24 mouse cellular contexts compared by ENCODE assay signal in genomic region chr5:113268246-113268645, GRCm38 (mm10). TPM values are rescaled to one million over a fixed set of nuclear protein-coding genes. Genes with fewer than 3 reads are reported as not detected.
DNase-seq lines count a peak whose midpoint lies in the region; ATAC-seq and TF ChIP-seq lines count a peak whose summit lies in the region.
"Had no signal": no experiment of that assay in that cellular context is flagged by ENCODE, and none has a peak within 500 bp of the region (broad histone marks: within the 10 kb centered on the region; RNA-seq: fewer than 3 reads in every experiment).

No protein-coding gene starts in this region.

- TF ChIP-seq CTCF in stomach, postnatal 0 days (IDR thresholded peaks at IDR 0.05; ENCODE audit: low read depth): no peak

- no peaks in the 10 kb centered on the region for H3K4me1 ChIP-seq in heart, embryonic 12.5 days (replicated peaks)
- H3K4me1 ChIP-seq in limb, embryonic 13.5 days: no peaks in the 10 kb centered on the region
- peaks cover 18% of the 10 kb centered on the region for H3K4me1 ChIP-seq in limb, embryonic 10.5 days
- no peaks in the 10 kb centered on the region for H3K4me1 ChIP-seq in midbrain, embryonic 16.5 days (ENCODE audit: control insufficient read depth, insufficient read depth, low read length)
- H3K4me1 ChIP-seq in midbrain, embryonic 10.5 days: no peaks in the 10 kb centered on the region; the same call in 1 of the 2 replicates
- H3K4me1 ChIP-seq in stomach, postnatal 0 days (replicated peaks; ENCODE audit: control insufficient read depth, insufficient read depth): no peaks in the 10 kb centered on the region
- H3K4me1 ChIP-seq: limb, embryonic 12.5 days had no signal

- no peaks in the 10 kb centered on the region for H3K27me3 ChIP-seq in heart, embryonic 12.5 days (replicated peaks)
- H3K27me3 ChIP-seq in limb, embryonic 13.5 days: no peaks in the 10 kb centered on the region
- H3K27me3 ChIP-seq in limb, embryonic 10.5 days (ENCODE audit: low read depth, poor library complexity, severe bottlenecking): no peaks in the 10 kb centered on the region
- H3K27me3 ChIP-seq in midbrain, embryonic 16.5 days (ENCODE audit: control insufficient read depth, insufficient read depth, low read depth, low read length): no peaks in the 10 kb centered on the region
- no peaks in the 10 kb centered on the region for H3K27me3 ChIP-seq in midbrain, embryonic 10.5 days (ENCODE audit: low read depth, poor library complexity, severe bottlenecking)
- H3K27me3 ChIP-seq in stomach, postnatal 0 days (ENCODE audit: control insufficient read depth, insufficient read depth, low read length): no peaks in the 10 kb centered on the region
- H3K27me3 ChIP-seq: limb, embryonic 12.5 days had no signal

- H3K9ac ChIP-seq in heart, embryonic 12.5 days: no peak overlapping the region
- no peak overlapping the region for H3K9ac ChIP-seq in limb, embryonic 13.5 days
- no peak overlapping the region for H3K9ac ChIP-seq in midbrain, embryonic 16.5 days (ENCODE audit: low read depth, low read length)
- H3K9ac ChIP-seq in stomach, postnatal 0 days (ENCODE audit: low read length): no peak overlapping the region
- H3K9ac ChIP-seq: limb, embryonic 12.5 days; liver, postnatal 0 days had no signal

- no peak overlapping the region for H3K4me3 ChIP-seq in heart, embryonic 12.5 days
- no peak overlapping the region for H3K4me3 ChIP-seq in limb, embryonic 13.5 days
- no peak overlapping the region for H3K4me3 ChIP-seq in limb, embryonic 10.5 days
- no peak overlapping the region for H3K4me3 ChIP-seq in midbrain, embryonic 16.5 days (ENCODE audit: low read depth, low read length)
- no peak overlapping the region for H3K4me3 ChIP-seq in midbrain, embryonic 10.5 days
- H3K4me3 ChIP-seq in stomach, postnatal 0 days (ENCODE audit: low read depth, low read length): no peak overlapping the region
- H3K4me3 ChIP-seq: limb, embryonic 12.5 days; myocyte had no signal

- no peak overlapping the region for H3K27ac ChIP-seq in heart, embryonic 12.5 days (ENCODE audit: poor library complexity, severe bottlenecking)
- no peak overlapping the region for H3K27ac ChIP-seq in limb, embryonic 13.5 days
- no peak overlapping the region for H3K27ac ChIP-seq in limb, embryonic 10.5 days
- H3K27ac ChIP-seq in midbrain, embryonic 16.5 days (ENCODE audit: low read length): no peak overlapping the region
- H3K27ac ChIP-seq in midbrain, embryonic 10.5 days (replicated peaks): no peak overlapping the region
- no peak overlapping the region for H3K27ac ChIP-seq in stomach, postnatal 0 days (replicated peaks)
- H3K27ac ChIP-seq: limb, embryonic 12.5 days had no signal

- peaks cover 5% of the 10 kb centered on the region for H3K9me3 ChIP-seq in heart, embryonic 12.5 days (replicated peaks)
- H3K9me3 ChIP-seq in limb, embryonic 13.5 days: no peaks in the 10 kb centered on the region
- no peaks in the 10 kb centered on the region for H3K9me3 ChIP-seq in limb, embryonic 10.5 days (replicated peaks)
- H3K9me3 ChIP-seq in midbrain, embryonic 16.5 days (replicated peaks; ENCODE audit: control insufficient read depth, low read length, poor library complexity, severe bottlenecking): no peaks in the 10 kb centered on the region
- H3K9me3 ChIP-seq in midbrain, embryonic 10.5 days (replicated peaks): no peaks in the 10 kb centered on the region
- no peaks in the 10 kb centered on the region for H3K9me3 ChIP-seq in stomach, postnatal 0 days (ENCODE audit: control insufficient read depth, low read length)

- peak; percentile 29; the same call in 1 of the 2 replicates for ATAC-seq in heart, embryonic 12.5 days (ENCODE audit: insufficient number of reproducible peaks, low FRiP score)
- peak; percentile 32; the same call in 1 of the 2 replicates for ATAC-seq in limb, embryonic 13.5 days (ENCODE audit: low FRiP score, low read depth)
- ATAC-seq in midbrain, embryonic 16.5 days: 0 out of 2 replicates have a peak, but pooled peaks have one; percentile 14
- peak; percentile 31; the same call in 1 of the 2 replicates for ATAC-seq in stomach, postnatal 0 days (ENCODE audit: low FRiP score, low TSS enrichment)
- ATAC-seq in inflammation-experienced regulatory T-cells, adult 6 months: no peak
- ATAC-seq: forebrain, embryonic 16.5 days; liver, postnatal 0 days had no signal

- no peak for TF ChIP-seq EP300 in stomach, postnatal 0 days (optimal IDR thresholded peaks at IDR 0.05)

- H3K36me3 ChIP-seq in heart, embryonic 12.5 days: 0 out of 2 replicates have a peak, but pooled peaks cover 2% of the 10 kb centered on the region
- H3K36me3 ChIP-seq in limb, embryonic 13.5 days: no peaks in the 10 kb centered on the region
- H3K36me3 ChIP-seq in limb, embryonic 10.5 days: peaks cover 32% of the 10 kb centered on the region
- peaks cover 33% of the 10 kb centered on the region for H3K36me3 ChIP-seq in midbrain, embryonic 16.5 days (ENCODE audit: control insufficient read depth, insufficient read depth, low read length)
- H3K36me3 ChIP-seq in midbrain, embryonic 10.5 days: peaks cover 54% of the 10 kb centered on the region
- no peaks in the 10 kb centered on the region for H3K36me3 ChIP-seq in stomach, postnatal 0 days (ENCODE audit: control insufficient read depth, insufficient read depth, low read length)
- H3K36me3 ChIP-seq: limb, embryonic 12.5 days had no signal

- no peak overlapping the region for H3K4me2 ChIP-seq in heart, embryonic 12.5 days
- H3K4me2 ChIP-seq in limb, embryonic 13.5 days (replicated peaks): no peak overlapping the region
- no peak overlapping the region for H3K4me2 ChIP-seq in midbrain, embryonic 16.5 days (ENCODE audit: low read length)
- no peak overlapping the region for H3K4me2 ChIP-seq in stomach, postnatal 0 days (replicated peaks; ENCODE audit: low read depth)
- H3K4me2 ChIP-seq: limb, embryonic 12.5 days had no signal

- no peak for DNase-seq in heart, adult 18-20 months
- DNase-seq in limb, embryonic 10.5 days (ENCODE audit: low spot score): no peak
- DNase-seq in midbrain, embryonic 10.5 days (ENCODE audit: low spot score): no peak
- DNase-seq in stomach, postnatal 0 days (ENCODE audit: low spot score): no peak
- DNase-seq: adrenal gland, postnatal 25 days; B cell, adult 2 months; cerebellum, adult 11 months; cerebellum, postnatal 10 days; heart, postnatal 4 days; kidney, adult 2 months; liver, postnatal 0 days; right cerebral cortex, postnatal 25 days; thymus, postnatal 14 days had no signal

RNA-seq across cellular contexts. Expression of gene Tmem211, which starts 41.5 kb away (rescaled TPM):
- not detected in 2 replicates for polyA plus RNA-seq in heart, embryonic 12.5 days (2016; fragmentation: Nextera tagmentation; extraction: Ambion mirVana)
- not detected for total RNA-seq in heart, adult 18-20 months (2021)
- polyA plus RNA-seq in limb, embryonic 13.5 days (2015; fragmentation: Nextera tagmentation; extraction: Ambion mirVana): not detected in 2 replicates
- not detected in 2 replicates for polyA plus RNA-seq in limb, embryonic 10.5 days (2016; fragmentation: Nextera tagmentation; extraction: Ambion mirVana)
- polyA plus RNA-seq in midbrain, embryonic 16.5 days (2015; fragmentation: Nextera tagmentation; extraction: Ambion mirVana): not detected in 2 replicates
- 0.10 TPM in 1 of 2 replicates, not detected in the other for polyA plus RNA-seq in midbrain, embryonic 10.5 days (2016; fragmentation: Nextera tagmentation; extraction: Ambion mirVana)
- 0.46 and 0.59 TPM in 2 replicates for polyA plus RNA-seq in stomach, postnatal 0 days (2015; fragmentation: Nextera tagmentation; extraction: Ambion mirVana)
- polyA plus RNA-seq in inflammation-experienced regulatory T-cells, adult 6 months (2017; shearing (Covaris generic)): not detected
- total RNA-seq: adrenal gland, postnatal 25 days; gastrocnemius, postnatal 4 days; heart, postnatal 4 days; layer of hippocampus, postnatal 14 days had no signal
- polyA plus RNA-seq: forebrain, embryonic 16.5 days; heart, embryonic 14.5 days; kidney, adult 2 months; limb, embryonic 12.5 days; liver, postnatal 0 days; myocyte; spleen, adult 2 months had no signal

RNA-seq across cellular contexts. Expression of gene Sgsm1, which starts 42.3 kb away (rescaled TPM):
- 2.4 and 3.0 TPM in 2 replicates for polyA plus RNA-seq in heart, embryonic 12.5 days (2016; fragmentation: Nextera tagmentation; extraction: Ambion mirVana)
- 1 to 10 TPM in 1 of 2 experiments, under 1 TPM in 1; 0.25 to 1.0 TPM for total RNA-seq in heart, adult 18-20 months (2021)
- 2.7 and 3.4 TPM in 2 replicates for polyA plus RNA-seq in limb, embryonic 13.5 days (2015; fragmentation: Nextera tagmentation; extraction: Ambion mirVana)
- 13.4 and 15.1 TPM in 2 replicates for polyA plus RNA-seq in limb, embryonic 10.5 days (2016; fragmentation: Nextera tagmentation; extraction: Ambion mirVana)
- polyA plus RNA-seq in midbrain, embryonic 16.5 days (2015; fragmentation: Nextera tagmentation; extraction: Ambion mirVana): 27.5 and 29.4 TPM in 2 replicates
- 16.0 and 16.3 TPM in 2 replicates for polyA plus RNA-seq in midbrain, embryonic 10.5 days (2016; fragmentation: Nextera tagmentation; extraction: Ambion mirVana)
- polyA plus RNA-seq in stomach, postnatal 0 days (2015; fragmentation: Nextera tagmentation; extraction: Ambion mirVana): 3.2 and 4.2 TPM in 2 replicates
- not detected for polyA plus RNA-seq in inflammation-experienced regulatory T-cells, adult 6 months (2017; shearing (Covaris generic))

RNA-seq across cellular contexts. Expression of gene 2900026A02Rik, which starts 47.2 kb away (rescaled TPM):
- polyA plus RNA-seq in heart, embryonic 12.5 days (2016; fragmentation: Nextera tagmentation; extraction: Ambion mirVana): 20.0 and 22.8 TPM in 2 replicates
- total RNA-seq in heart, adult 18-20 months (2021): 10 to 100 TPM; 19.2 to 21.1 TPM
- 6.0 and 7.2 TPM in 2 replicates for polyA plus RNA-seq in limb, embryonic 13.5 days (2015; fragmentation: Nextera tagmentation; extraction: Ambion mirVana)
- 2.5 and 2.9 TPM in 2 replicates for polyA plus RNA-seq in limb, embryonic 10.5 days (2016; fragmentation: Nextera tagmentation; extraction: Ambion mirVana)
- polyA plus RNA-seq in midbrain, embryonic 16.5 days (2015; fragmentation: Nextera tagmentation; extraction: Ambion mirVana): 3.8 and 4.2 TPM in 2 replicates
- 2.7 and 2.9 TPM in 2 replicates for polyA plus RNA-seq in midbrain, embryonic 10.5 days (2016; fragmentation: Nextera tagmentation; extraction: Ambion mirVana)
- 5.3 and 6.2 TPM in 2 replicates for polyA plus RNA-seq in stomach, postnatal 0 days (2015; fragmentation: Nextera tagmentation; extraction: Ambion mirVana)
- 1 to 10 TPM; 1.4 to 3.2 (median 1.4) TPM for polyA plus RNA-seq in inflammation-experienced regulatory T-cells, adult 6 months (2017; shearing (Covaris generic))
